Mouse (Mus musculus) midbrain, postnatal 0 days (tissue): ENCODE measurements at regions not wholly inside any gene's neighbourhood (a gene's known extent, or its start where the extent isn't known, plus 50 kb on each side); places are given as distances from the start of the nearest gene placed in this dataset.

ENCODE experiments used
- ATAC-seq: fragments of 200-750 bp; cut with Nextera tagmentation; 2 replicates; pipeline ENCODE4 v1.8.0; 2017; ENCODE audit warnings: moderate number of reproducible peaks, mild to moderate bottlenecking, moderate TSS enrichment, moderate library complexity; ENCODE audit not compliant: low FRiP score
- DNase-seq: peaks from one replicate; pipeline ENCODE4 v3.0.0-alpha.2; 2015; ENCODE audit warnings: low spot score
- H3K27ac ChIP-seq: fragments of 300-500 bp; sonication (generic); 2 replicates; pipeline ENCODE4 v1.5.1; 2014; ENCODE audit warnings: low read depth, mild to moderate bottlenecking, low read length, mixed read lengths
- H3K27me3 ChIP-seq: fragments of 300-500 bp; sonication (generic); 2 replicates; pipeline ENCODE4 v1.6.1; 2014; ENCODE audit warnings: low read length, control low read depth, mixed read lengths; ENCODE audit not compliant: insufficient read depth
- H3K36me3 ChIP-seq: fragments of 300-500 bp; sonication (generic); 2 replicates; pipeline ENCODE4 v1.6.1; 2014; ENCODE audit warnings: low read length, control low read depth, mixed read lengths; ENCODE audit not compliant: insufficient read depth
- H3K4me1 ChIP-seq: fragments of 300-500 bp; sonication (generic); 2 replicates; pipeline ENCODE4 v1.6.1; 2014; ENCODE audit warnings: mild to moderate bottlenecking, control low read depth, antibody characterized with exemption, low read length, mixed read lengths; ENCODE audit not compliant: insufficient read depth
- H3K4me2 ChIP-seq: fragments of 300-500 bp; sonication (generic); 2 replicates; pipeline ENCODE4 v1.6.1; 2014; ENCODE audit warnings: low read depth, mild to moderate bottlenecking, low read length, mixed read lengths; ENCODE audit not compliant: poor library complexity, severe bottlenecking
- H3K4me3 ChIP-seq: fragments of 300-500 bp; sonication (generic); 2 replicates; pipeline ENCODE4 v1.5.1; 2014; ENCODE audit warnings: low read depth, mild to moderate bottlenecking, low read length, moderate library complexity
- H3K9ac ChIP-seq: fragments of 300-500 bp; sonication (generic); replicated peaks from 2 replicates; pipeline ENCODE4 v1.6.1; 2014; ENCODE audit warnings: mild to moderate bottlenecking, low read length, moderate library complexity, mixed read lengths; ENCODE audit not compliant: poor library complexity, severe bottlenecking
- H3K9me3 ChIP-seq: fragments of 300-500 bp; sonication (generic); 2 replicates; pipeline ENCODE4 v1.6.1; 2016; ENCODE audit warnings: low read length, control low read depth
- CTCF ChIP-seq: IDR thresholded peaks from 2 replicates; pipeline ENCODE4 v1.5.1; 2016; ENCODE audit warnings: antibody characterized with exemption, mild to moderate bottlenecking
- WGBS: fragments of 180-500 bp; shearing (Covaris S2); extraction: QIAGEN DNeasy Blood & Tissue Kit; methylation state at CpG from one replicate; pipeline ENCODE4 v1.1.7; 2014; 5-methylcytosine and 5-hydroxymethylcytosine counted together

GRCm38 (mm10) chr2:146630179-146630578 lies 118.0 kb upstream of the Ralgapa2 start:
- Histone ChIP-seq H3K4me1 (no peaks in the 10 kb centered on the region), H3K4me2 (no peak overlapping the region), H3K27me3 (0 out of 2 replicates have a peak, but pooled peaks cover 2% of the 10 kb centered on the region), H3K9me3 (no peaks in the 10 kb centered on the region), H3K27ac (no peak overlapping the region), H3K36me3 (no peaks in the 10 kb centered on the region), H3K4me3 (no peak overlapping the region), H3K9ac (no peak overlapping the region)
- ATAC-seq: no peak
- WGBS: 78% methylated on average over 3 of the region's 3 CpGs
- DNase-seq: no peak
- TF ChIP-seq CTCF: no peak

- Histone ChIP-seq H3K27ac (no peak overlapping the region), H3K36me3 (no peaks in the 10 kb centered on the region), H3K4me2 (no peak overlapping the region), H3K27me3 (0 out of 2 replicates have a peak, but pooled peaks cover 2% of the 10 kb centered on the region), H3K4me3 (no peak overlapping the region), H3K9me3 (no peaks in the 10 kb centered on the region), H3K9ac (no peak overlapping the region), H3K4me1 (no peaks in the 10 kb centered on the region)
- no peak for TF ChIP-seq CTCF
- ATAC-seq (no peak), DNase-seq (no peak)
- WGBS: 75% methylated on average over 5 of the region's 5 CpGs
Observed at GRCm38 (mm10) chr2:146631098-146631497, 119.0 kb upstream of the Ralgapa2 start.

GRCm38 (mm10) chr2:146633329-146634070 lies 121.4 kb upstream of the Ralgapa2 start:
- H3K4me3 ChIP-seq: no peak overlapping the region
- TF ChIP-seq CTCF: peak; percentile 84
- DNase-seq: peak; percentile 90
- H3K9ac ChIP-seq: no peak overlapping the region
- peak; percentile 72 for ATAC-seq
- no peak overlapping the region for H3K4me2 ChIP-seq
- H3K27me3 ChIP-seq: peaks cover 2% of the 10 kb centered on the region; the same call in 1 of the 2 replicates
- no peaks in the 10 kb centered on the region for H3K9me3 ChIP-seq
- WGBS: 49% methylated on average over 16 of the region's 16 CpGs
- no peak overlapping the region for H3K27ac ChIP-seq
- H3K36me3 ChIP-seq: no peaks in the 10 kb centered on the region
- no peaks in the 10 kb centered on the region for H3K4me1 ChIP-seq

- DNase-seq (peak; percentile 31), ATAC-seq (no peak)
- no peaks in the 10 kb centered on the region for H3K4me1 ChIP-seq
- H3K9me3 ChIP-seq: no peaks in the 10 kb centered on the region
- no peak overlapping the region for H3K4me3 ChIP-seq
- WGBS: 64% methylated on average over 5 of the region's 5 CpGs
- peaks cover 3% of the 10 kb centered on the region; the same call in 1 of the 2 replicates for H3K27me3 ChIP-seq
- H3K4me2 ChIP-seq: no peak overlapping the region
- no peak overlapping the region for H3K27ac ChIP-seq
- peak; percentile 64 for TF ChIP-seq CTCF
- no peaks in the 10 kb centered on the region for H3K36me3 ChIP-seq
- H3K9ac ChIP-seq: no peak overlapping the region
Observed at GRCm38 (mm10) chr2:146637573-146637972, 125.4 kb upstream of the Ralgapa2 start.

GRCm38 (mm10) chr2:146646237-146646972 lies 134.3 kb upstream of the Ralgapa2 start:
- peak; percentile 40 for DNase-seq
- Histone ChIP-seq H3K27ac (no peak overlapping the region), H3K36me3 (no peaks in the 10 kb centered on the region)

GRCm38 (mm10) chr2:146646973-146647282 lies 134.8 kb upstream of the Ralgapa2 start:
- Histone ChIP-seq H3K9me3 (no peaks in the 10 kb centered on the region), H3K36me3 (no peaks in the 10 kb centered on the region), H3K9ac (0 out of 2 replicates have a peak overlapping the region, but pooled peaks have one; percentile 29), H3K4me3 (no peak overlapping the region), H3K27ac (no peak overlapping the region), H3K4me2 (peak overlapping the region; percentile 26; the same call in 1 of the 2 replicates), H3K27me3 (no peaks in the 10 kb centered on the region), H3K4me1 (no peaks in the 10 kb centered on the region)
- WGBS: 76% methylated on average over 2 of the region's 2 CpGs
- no peak for ATAC-seq
- TF ChIP-seq CTCF: no peak
- no peak for DNase-seq

More at GRCm38 (mm10) chr2:146646237-146646972, 134.3 kb upstream of the Ralgapa2 start:
- no peaks in the 10 kb centered on the region for H3K27me3 ChIP-seq
- H3K9me3 ChIP-seq: no peaks in the 10 kb centered on the region
- ATAC-seq: peak; percentile 62; the same call in 1 of the 2 replicates
- peak overlapping the region; percentile 26; the same call in 1 of the 2 replicates for H3K4me2 ChIP-seq
- WGBS: 18% methylated on average over 16 of the region's 16 CpGs
- H3K9ac ChIP-seq: 0 out of 2 replicates have a peak overlapping the region, but pooled peaks have one; percentile 29
- no peaks in the 10 kb centered on the region for H3K4me1 ChIP-seq
- TF ChIP-seq CTCF: no peak
- no peak overlapping the region for H3K4me3 ChIP-seq
